Mouse (Mus musculus) lung, adult 2 months (tissue): Measurements from ENCODE around the gene Mff.

Source experiments
- CTCF ChIP-seq: fragments of 200-500 bp; IDR thresholded peaks from 2 replicates; pipeline ENCODE4 v1.5.1; 2011; ENCODE audit warnings: mild to moderate bottlenecking, low read length, control low read depth; ENCODE audit not compliant: insufficient read depth
- POLR2A ChIP-seq: fragments of 200-500 bp; IDR thresholded peaks from 2 replicates; pipeline ENCODE4 v1.6.1; 2011; ENCODE audit warnings: low read depth, mild to moderate bottlenecking, control low read depth, low read length, borderline replicate concordance; ENCODE audit errors: extremely low read depth

GRCm38 (mm10) chr1:82775293-82775692, 50.6 kb downstream of the Mff start:
- TF ChIP-seq CTCF (no peak), POLR2A (no peak)
